ENCODE assay signal across 21 mouse cellular contexts in genomic region chr11:102305359-102305758, GRCm38 (mm10). TPM values are rescaled to one million over a fixed set of nuclear protein-coding genes. Genes with fewer than 3 reads are reported as not detected.
DNase-seq lines count a peak whose midpoint lies in the region; TF ChIP-seq lines count a peak whose summit lies in the region.
"Had no signal": no experiment of that assay in that cellular context is flagged by ENCODE, and none has a peak within 500 bp of the region (broad histone marks: within the 10 kb centered on the region; RNA-seq: fewer than 3 reads in every experiment).

No protein-coding gene starts in this region.

- H3K27ac ChIP-seq in gastrocnemius, adult 2 months, result no peak overlapping the region
- H3K27ac ChIP-seq: forebrain, embryonic 10.5 days; forebrain, embryonic 15.5 days; heart, adult 2 months; heart, embryonic 10.5 days; heart, embryonic 13.5 days; hindbrain, embryonic 14.5 days; hindbrain, postnatal 0 days had no signal

- H3K4me3 ChIP-seq in gastrocnemius, adult 2 months, result no peak overlapping the region
- H3K4me3 ChIP-seq: forebrain, embryonic 10.5 days; forebrain, embryonic 15.5 days; heart, adult 2 months; heart, embryonic 10.5 days; heart, embryonic 13.5 days had no signal

- peak; percentile 66 to 81 for DNase-seq in adrenal gland, adult (ENCODE audit: inconsistent age in 2 of 2, low spot score in 1 of 2)
- DNase-seq in adrenal gland, adult 8-10 months, result no peak
- peak; percentile 56 to 65 for DNase-seq in adrenal gland, postnatal 36 days
- no peak for DNase-seq in adrenal gland, adult 18-20 months (ENCODE audit: low spot score in 2 of 2)
- peak; percentile 15 for DNase-seq in gastrocnemius, adult 2 months
- no peak for DNase-seq in gastrocnemius, postnatal 25 days
- peak; percentile 51 for DNase-seq in testis, postnatal 10 days (ENCODE audit: low spot score)
- DNase-seq in testis, postnatal 14 days (ENCODE audit: low spot score), result no peak
- DNase-seq: cerebellum, adult 11 months; cerebellum, adult 9-10 months; gastrocnemius, postnatal 36 days; heart, adult 2 months; heart, postnatal 14 days; heart, postnatal 4 days; kidney, adult 18-20 months had no signal

- no peak for TF ChIP-seq CTCF in gastrocnemius, adult 2 months (IDR thresholded peaks at IDR 0.05)

- intact Hi-C loops in gastrocnemius, adult 2 months (cut with DNase I), result no loop called here

RNA-seq across cellular contexts. Expression of gene Atxn7l3, which starts 8.9 kb away (rescaled TPM):
- total RNA-seq in adrenal gland, adult 8-10 months (2022), result 10 to 100 TPM; 51.0 to 53.8 (median 52.3) TPM
- total RNA-seq in adrenal gland, postnatal 36 days (2021), result 10 to 100 TPM; 51.6 to 54.2 TPM
- 10 to 100 TPM; 44.3 to 53.4 TPM for total RNA-seq in adrenal gland, adult 18-20 months (2021)
- 10 to 100 TPM; 12.0 to 12.6 TPM for total RNA-seq in gastrocnemius, adult 2 months (2021)
- total RNA-seq in gastrocnemius, postnatal 25 days (2021), result 10 to 100 TPM; 12.4 to 13.1 TPM

RNA-seq across cellular contexts. Expression of gene Ubtf, which starts 14.2 kb away (rescaled TPM):
- 100 to 1,000 TPM in 1 of 4 experiments, 10 to 100 TPM in 3; 87.3 to 115 (median 94.5) TPM for total RNA-seq in adrenal gland, adult 8-10 months (2022)
- total RNA-seq in adrenal gland, postnatal 36 days (2021), result 100 to 1,000 TPM; 101 to 103 TPM
- total RNA-seq in adrenal gland, adult 18-20 months (2021), result 100 to 1,000 TPM in 1 of 2 experiments, 10 to 100 TPM in 1; 93.7 to 117 TPM
- 10 to 100 TPM; 37.8 to 40.4 TPM for total RNA-seq in gastrocnemius, adult 2 months (2021)
- 10 to 100 TPM; 36.6 to 37.8 TPM for total RNA-seq in gastrocnemius, postnatal 25 days (2021)

RNA-seq across cellular contexts. Expression of gene Tmub2, which starts 20.6 kb away (rescaled TPM):
- total RNA-seq in adrenal gland, adult 8-10 months (2022), result 10 to 100 TPM; 59.6 to 67.4 (median 63.3) TPM
- 10 to 100 TPM; 47.3 to 60.4 TPM for total RNA-seq in adrenal gland, postnatal 36 days (2021)
- total RNA-seq in adrenal gland, adult 18-20 months (2021), result 10 to 100 TPM; 43.3 to 55.3 TPM
- 10 to 100 TPM; 13.9 to 15.7 TPM for total RNA-seq in gastrocnemius, adult 2 months (2021)
- 10 to 100 TPM; 11.5 to 14.6 TPM for total RNA-seq in gastrocnemius, postnatal 25 days (2021)

RNA-seq across cellular contexts. Expression of gene Asb16, which starts 36.8 kb away (rescaled TPM):
- total RNA-seq in adrenal gland, adult 8-10 months (2022), result 1 to 10 TPM in 2 of 4 experiments, under 1 TPM in 2; 0.20 to 1.2 (median 0.78) TPM
- total RNA-seq in adrenal gland, postnatal 36 days (2021), result under 1 TPM; 0.10 to 0.30 TPM
- under 1 TPM; 0.30 to 0.61 TPM for total RNA-seq in adrenal gland, adult 18-20 months (2021)
- total RNA-seq in gastrocnemius, adult 2 months (2021), result 10 to 100 TPM; 78.2 to 80.4 TPM
- 10 to 100 TPM; 70.0 to 71.3 TPM for total RNA-seq in gastrocnemius, postnatal 25 days (2021)

RNA-seq across cellular contexts. Expression of gene BC030867, which starts 56.7 kb away (rescaled TPM):
- total RNA-seq in adrenal gland, adult 8-10 months (2022), result under 1 TPM; 0.41 to 0.83 (median 0.56) TPM
- under 1 TPM; 0.66 to 0.76 TPM for total RNA-seq in adrenal gland, postnatal 36 days (2021)
- under 1 TPM in 1 of 2 experiments, not detected in 1; 0.46 TPM for total RNA-seq in adrenal gland, adult 18-20 months (2021)
- total RNA-seq in gastrocnemius, adult 2 months (2021), result not detected
- total RNA-seq in gastrocnemius, postnatal 25 days (2021), result not detected
- total RNA-seq: gastrocnemius, postnatal 36 days had no signal

Comparison
In these comparisons a context has a peak if more than half of its experiments do, and no peak if none do; other contexts are left out.
1. DNase-seq: peak in adrenal gland, adult (2 of 2), adrenal gland, postnatal 36 days (2 of 2), gastrocnemius, adult 2 months (single experiment) and testis, postnatal 10 days (single experiment); none in adrenal gland, adult 8-10 months (single experiment), adrenal gland, adult 18-20 months (0 of 2), gastrocnemius, postnatal 25 days (single experiment) and testis, postnatal 14 days (single experiment).